Mouse (Mus musculus): ENCODE measurements around the gene Btbd7.

Btbd7 gene

DNA sequence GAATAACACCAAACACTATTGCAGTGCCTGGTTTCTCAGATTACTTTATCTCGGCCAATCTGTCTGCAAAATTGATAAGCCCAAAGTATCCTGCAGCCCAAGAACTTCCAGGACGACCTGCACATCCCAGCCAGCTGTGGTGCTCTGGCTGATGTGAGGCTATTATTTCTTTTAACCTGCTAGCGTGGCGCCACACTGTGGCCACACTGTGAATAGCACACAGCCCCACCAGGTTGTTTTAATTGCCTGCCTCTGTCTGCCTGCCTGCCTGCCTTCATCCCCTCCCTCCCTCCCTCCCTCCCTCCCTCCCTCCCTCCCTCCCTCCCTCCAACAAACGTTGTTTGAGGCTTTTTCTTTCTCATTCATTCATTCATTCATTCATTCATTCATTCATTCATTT lies 144.9 kb downstream of the Btbd7 start:
- DNase-seq (ENCODE audit: low read depth, low spot score), result peak; percentile 87

DNA sequence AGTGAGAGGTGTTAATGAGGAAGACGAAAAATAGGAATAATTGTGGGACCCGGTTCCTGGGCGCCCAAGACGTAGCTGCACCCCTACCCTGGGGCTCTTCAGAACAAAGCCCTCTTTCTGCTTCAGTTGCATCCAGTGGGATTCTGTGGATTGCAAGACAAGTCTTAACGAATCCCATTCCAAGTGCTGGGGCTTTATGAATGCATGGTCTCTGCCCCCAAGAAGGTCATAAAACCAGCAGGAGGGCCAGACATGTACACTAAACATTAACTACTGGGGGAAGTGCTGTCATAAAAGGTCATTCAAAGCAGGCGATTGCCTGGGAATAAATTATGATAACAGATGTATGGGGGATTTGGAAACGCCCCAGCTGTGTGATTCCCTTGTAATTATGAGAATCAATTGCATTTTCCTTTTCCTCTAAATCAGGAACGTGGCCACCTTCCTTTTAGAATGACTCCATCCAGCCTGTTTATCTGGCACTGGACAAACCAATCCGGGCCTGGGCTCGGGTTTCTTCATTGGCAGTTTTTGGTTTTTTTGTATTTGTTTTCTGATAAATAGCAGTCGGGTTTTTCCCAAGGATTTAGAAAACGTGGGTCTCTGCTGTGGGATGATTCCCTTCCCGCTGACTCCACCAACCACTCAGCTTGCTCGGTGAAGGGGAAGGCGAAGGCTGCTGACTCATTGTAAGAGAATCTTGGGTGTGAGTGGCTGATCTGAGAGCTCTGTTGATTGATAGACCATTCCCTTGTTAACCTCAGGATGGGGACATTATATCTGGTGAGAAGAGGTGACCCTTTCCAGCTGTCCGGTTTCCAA lies 147.3 kb downstream of the Btbd7 start:
- peak; percentile 81 for DNase-seq (ENCODE audit: low read depth, low spot score)
